Mouse (Mus musculus): ENCODE data around the gene Nek6. TPM values are rescaled to one million over a fixed set of nuclear protein-coding genes. Genes with fewer than 3 reads are reported as not detected.

Gene Nek6
- polyA plus RNA-seq (2014; fragmentation: Illumina TruSeq; extraction: RNeasy Lipid Tissue Mini Kit (QIAGEN cat#74804); ENCODE audit: low read depth, low replicate concordance): 1.8 TPM

GRCm38 (mm10) chr2:38511487-38512307, at the start of gene Nek6:
Gene Nek6, plus strand, starts transcription at chr2:38511643.

GRCm38 (mm10) chr2:38643625-38644427, 132.4 kb downstream of the Nek6 start, which contains the start of gene Psmb7:
Gene Psmb7, minus strand, starts transcription at chr2:38644087.

Other genes starting within 250 kb of the Nek6 start
- 17.4 TPM for gene Dennd1a, start 224.3 kb upstream of the Nek6 start, polyA plus RNA-seq (2014; fragmentation: Illumina TruSeq; extraction: RNeasy Lipid Tissue Mini Kit (QIAGEN cat#74804); ENCODE audit: low read depth, low replicate concordance)
- gene Lhx2, start 172.4 kb upstream of the Nek6 start, polyA plus RNA-seq (2014; fragmentation: Illumina TruSeq; extraction: RNeasy Lipid Tissue Mini Kit (QIAGEN cat#74804); ENCODE audit: low read depth, low replicate concordance): 4.9 TPM
- gene Psmb7, start 132.4 kb downstream of the Nek6 start, polyA plus RNA-seq (2014; fragmentation: Illumina TruSeq; extraction: RNeasy Lipid Tissue Mini Kit (QIAGEN cat#74804); ENCODE audit: low read depth, low replicate concordance): 172 TPM
- 2.6 TPM for gene Nr5a1, start 202.9 kb downstream of the Nek6 start, polyA plus RNA-seq (2014; fragmentation: Illumina TruSeq; extraction: RNeasy Lipid Tissue Mini Kit (QIAGEN cat#74804); ENCODE audit: low read depth, low replicate concordance)